Mouse (Mus musculus): ENCODE measurements at regions not wholly inside any gene's neighbourhood (a gene's known extent, or its start where the extent isn't known, plus 50 kb on each side); places are given as distances from the start of the nearest gene placed in this dataset.
"Not testable (repeated sequence)": the region's sequence is repeated elsewhere in the genome, so short reads cannot be mapped to it uniquely, and the experiment has no call there.

DNA sequence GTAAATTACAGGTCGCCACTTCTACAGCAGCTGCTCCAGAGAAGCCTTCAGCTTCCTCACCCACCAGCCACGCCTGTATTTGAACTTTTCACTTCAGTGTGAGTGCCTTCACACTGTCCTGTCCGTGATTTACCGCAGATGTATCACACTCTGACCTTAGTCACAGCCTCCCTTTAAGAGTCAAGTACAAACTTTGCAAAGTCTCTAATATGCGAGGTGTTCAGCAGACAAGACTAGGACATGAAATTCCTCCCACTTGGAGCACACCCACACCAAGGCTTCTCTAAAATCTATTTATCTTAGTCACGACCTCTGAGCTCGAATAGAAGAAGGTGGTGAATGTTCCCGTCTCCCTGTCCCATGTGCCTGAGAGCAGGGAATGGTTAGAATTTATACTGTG lies 456.6 kb upstream of the Smim15 start:
- no peak for ATAC-seq (replicated peaks; ENCODE audit: insufficient number of reproducible peaks, low FRiP score, low TSS enrichment, poor library complexity, severe bottlenecking)

DNA sequence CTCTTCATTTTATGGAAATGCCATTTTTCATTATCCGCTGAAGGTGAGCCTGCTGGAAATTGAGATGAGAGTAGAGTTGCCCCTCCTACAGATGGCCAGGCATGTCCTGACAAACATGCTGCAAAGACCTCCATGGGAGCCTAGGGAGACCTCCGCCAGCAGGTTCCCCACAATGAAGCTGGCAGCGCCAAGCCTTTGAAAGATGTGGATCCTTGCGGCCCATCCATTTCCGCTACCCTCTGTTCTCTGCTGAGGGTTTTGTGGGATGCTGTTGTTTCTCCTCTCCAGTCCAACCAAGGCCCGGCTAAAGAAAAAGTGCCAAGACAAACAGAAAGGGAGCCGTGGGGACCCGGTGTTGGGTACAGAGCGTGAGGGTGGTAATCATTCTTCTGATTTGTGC lies 458.3 kb upstream of the Smim15 start:
- no peak for ATAC-seq (replicated peaks; ENCODE audit: insufficient number of reproducible peaks, low FRiP score, low TSS enrichment, poor library complexity, severe bottlenecking)

DNA sequence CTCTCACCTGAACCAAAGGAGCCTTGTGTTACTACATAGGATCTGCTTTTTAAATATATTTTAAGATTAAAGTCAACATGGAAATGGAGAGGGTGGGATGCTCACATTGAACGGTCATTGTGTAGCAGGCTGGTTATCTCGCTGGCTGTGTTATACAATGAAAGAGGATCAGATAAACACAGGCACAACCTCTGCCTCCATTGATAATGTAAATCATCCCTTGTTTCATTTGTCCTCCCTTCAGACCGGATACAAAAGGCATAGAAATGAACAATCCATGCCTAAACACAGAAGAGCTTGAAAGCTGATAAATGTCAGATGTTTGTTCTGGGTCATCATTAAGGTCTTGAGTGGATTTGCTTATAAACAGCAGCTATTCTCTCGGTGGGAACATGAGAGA lies 458.9 kb upstream of the Smim15 start:
- ATAC-seq (replicated peaks; ENCODE audit: insufficient number of reproducible peaks, low FRiP score, low TSS enrichment, poor library complexity, severe bottlenecking): no peak

DNA sequence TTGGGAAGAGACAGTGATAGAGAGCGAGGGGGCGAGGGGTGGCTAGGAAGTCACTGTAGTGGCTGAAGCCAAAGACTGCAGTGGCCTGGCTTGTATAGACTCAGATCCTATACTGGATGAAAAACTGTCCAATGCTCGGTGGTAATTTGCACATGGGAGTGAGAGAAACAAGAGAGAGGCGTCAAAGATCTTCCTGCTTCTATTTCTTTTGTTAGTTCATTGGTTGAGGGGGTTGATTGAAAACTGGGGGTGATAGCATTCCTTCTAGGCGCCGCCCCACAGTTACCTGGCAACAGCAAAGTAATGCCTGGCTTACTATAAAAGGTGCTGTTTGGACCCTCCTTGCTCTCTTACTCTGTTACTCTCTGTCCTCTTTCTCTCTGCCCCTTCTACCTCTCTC lies 465.3 kb upstream of the Smim15 start:
- ATAC-seq (replicated peaks; ENCODE audit: insufficient number of reproducible peaks, low FRiP score, low TSS enrichment, poor library complexity, severe bottlenecking): no peak

DNA sequence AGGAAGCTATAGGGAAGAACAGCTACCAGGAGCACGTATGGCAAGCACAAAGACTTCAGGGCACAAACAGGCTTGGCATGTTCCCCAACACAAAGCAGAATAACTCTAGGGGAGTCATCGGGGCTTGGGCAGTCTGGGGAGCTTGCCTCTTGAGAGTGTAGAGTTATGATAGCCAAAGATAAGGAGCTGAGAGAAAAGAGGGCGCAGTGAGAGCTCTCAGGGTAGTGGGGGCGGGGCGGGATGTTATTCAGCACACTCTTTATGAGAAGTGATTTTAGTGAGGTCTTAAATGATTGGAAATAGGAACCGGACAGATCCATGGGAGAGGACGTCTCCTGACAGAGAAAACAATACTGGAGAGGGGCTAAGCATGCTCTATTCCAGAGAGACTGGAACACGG lies 466.4 kb upstream of the Smim15 start:
- ATAC-seq (replicated peaks; ENCODE audit: insufficient number of reproducible peaks, low FRiP score, low TSS enrichment, poor library complexity, severe bottlenecking): no peak

DNA sequence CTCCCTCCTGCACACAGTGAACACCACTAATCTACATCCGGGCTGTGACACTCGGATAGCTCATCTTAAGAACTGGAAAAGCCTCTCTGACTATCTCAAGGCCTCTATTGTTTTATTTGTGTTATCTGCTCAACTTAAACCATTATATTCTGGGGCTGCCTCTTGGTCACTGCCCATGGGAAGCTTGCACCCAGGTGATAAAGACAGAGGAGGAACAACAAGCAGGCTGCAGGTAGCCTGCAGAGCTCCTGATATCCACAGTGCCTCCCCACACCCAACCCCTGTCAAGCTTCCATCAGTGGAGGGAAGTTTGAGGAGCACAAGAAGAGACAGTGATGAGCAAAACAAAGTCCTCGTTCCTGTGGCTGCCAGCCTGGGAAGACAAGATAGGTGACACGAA lies 467.0 kb upstream of the Smim15 start:
- ATAC-seq (replicated peaks; ENCODE audit: insufficient number of reproducible peaks, low FRiP score, low TSS enrichment, poor library complexity, severe bottlenecking): no peak

DNA sequence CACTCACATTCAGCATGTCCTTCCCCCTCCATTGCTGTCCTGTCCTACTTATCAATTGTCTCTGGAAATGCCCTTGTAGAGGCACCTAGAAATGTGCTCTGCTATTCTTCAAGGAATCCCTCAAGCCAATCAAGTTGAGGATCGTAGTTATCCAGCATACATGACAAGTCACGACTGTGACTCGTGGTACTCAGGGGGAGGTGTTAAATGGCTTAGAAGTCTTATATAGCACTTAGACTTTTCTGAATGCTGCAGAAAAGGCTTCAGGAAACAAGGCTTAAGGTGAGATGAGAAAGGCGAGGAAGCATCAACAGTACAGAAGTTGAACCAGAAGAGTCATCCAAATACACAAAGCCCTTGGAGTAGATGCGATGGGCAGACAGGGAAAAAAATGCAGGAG lies 467.5 kb upstream of the Smim15 start:
- no peak for ATAC-seq (replicated peaks; ENCODE audit: insufficient number of reproducible peaks, low FRiP score, low TSS enrichment, poor library complexity, severe bottlenecking)

DNA sequence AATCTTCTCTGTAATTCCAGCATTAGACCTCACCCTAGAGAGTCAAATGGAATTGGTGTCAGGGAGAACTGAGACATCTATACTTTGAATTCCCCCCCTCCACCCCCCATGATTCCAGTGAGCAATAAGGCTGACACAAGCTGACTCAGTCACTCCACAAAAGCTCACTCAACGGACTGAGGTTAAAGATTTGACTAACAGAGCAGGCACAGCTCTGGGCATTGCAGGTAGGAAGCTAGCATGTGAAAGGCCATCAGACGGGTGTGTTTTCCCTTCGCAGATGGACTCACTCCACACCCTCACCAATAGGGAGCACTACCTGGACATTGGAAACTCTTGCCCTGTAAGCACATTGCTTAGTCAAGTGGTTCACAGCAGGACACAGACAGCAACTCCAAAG lies 469.2 kb upstream of the Smim15 start:
- no peak for ATAC-seq (replicated peaks; ENCODE audit: insufficient number of reproducible peaks, low FRiP score, low TSS enrichment, poor library complexity, severe bottlenecking)

DNA sequence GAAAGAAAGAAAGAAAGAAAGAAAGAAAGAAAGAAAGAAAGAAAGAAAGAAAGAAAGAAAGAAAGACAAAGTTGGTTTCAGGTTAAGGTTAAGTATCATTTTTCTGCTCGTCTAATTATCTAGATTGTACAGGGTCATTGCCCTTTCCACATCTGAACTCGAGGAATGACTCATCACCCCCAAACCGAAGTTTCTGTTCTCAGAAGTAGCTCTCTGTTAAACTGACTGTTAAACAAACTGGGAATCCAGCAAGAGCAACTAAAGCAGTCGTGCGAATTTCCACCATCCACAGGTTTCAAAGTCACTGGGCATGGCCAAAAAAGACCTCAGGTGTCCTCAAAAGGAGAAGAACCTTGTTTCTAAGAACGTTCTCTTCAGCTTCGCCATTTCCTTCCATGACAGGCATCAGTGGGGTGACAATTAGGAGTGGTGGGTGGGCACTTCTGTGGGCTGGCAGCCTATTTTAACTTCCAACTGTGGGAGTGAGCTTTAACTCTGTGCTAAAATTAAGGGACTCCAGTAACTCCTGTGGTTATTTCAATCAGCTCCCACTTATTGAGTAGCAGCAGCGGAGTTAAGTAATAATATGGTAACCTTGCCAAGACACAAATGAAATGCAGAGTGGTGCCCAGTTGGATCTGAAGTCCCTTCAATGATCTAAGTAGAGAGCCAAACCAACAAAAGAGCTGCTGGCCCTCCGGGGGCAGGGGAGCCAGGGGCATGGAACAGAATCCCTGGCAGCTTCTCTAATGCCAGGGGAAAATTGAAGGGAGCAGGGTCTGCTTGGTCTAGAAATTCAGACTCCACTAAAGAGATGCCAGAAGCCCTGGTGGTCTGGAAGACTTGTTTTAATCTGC lies 470.5 kb upstream of the Smim15 start:
- no peak for ATAC-seq (replicated peaks; ENCODE audit: insufficient number of reproducible peaks, low FRiP score, low TSS enrichment, poor library complexity, severe bottlenecking)

DNA sequence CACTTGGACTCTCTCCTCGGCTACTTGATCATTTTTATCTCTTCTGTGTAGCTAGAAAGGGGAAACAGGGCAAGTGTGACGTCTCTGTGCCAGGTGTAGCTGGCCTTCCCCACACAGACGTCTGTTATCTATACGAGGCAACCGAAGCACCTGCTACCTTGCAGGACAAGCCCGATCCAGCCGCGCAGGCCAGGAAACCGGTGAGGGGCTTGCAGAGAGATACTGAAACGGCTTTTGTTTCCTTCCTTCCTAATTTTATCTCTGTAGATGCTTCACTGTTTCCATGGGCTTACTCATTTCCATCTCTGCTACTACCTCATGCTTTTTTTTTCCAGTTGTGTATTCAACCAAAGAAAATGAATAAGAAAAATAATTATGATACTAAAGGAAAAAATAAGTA lies 472.7 kb upstream of the Smim15 start:
- ATAC-seq (replicated peaks; ENCODE audit: insufficient number of reproducible peaks, low FRiP score, low TSS enrichment, poor library complexity, severe bottlenecking): no peak

DNA sequence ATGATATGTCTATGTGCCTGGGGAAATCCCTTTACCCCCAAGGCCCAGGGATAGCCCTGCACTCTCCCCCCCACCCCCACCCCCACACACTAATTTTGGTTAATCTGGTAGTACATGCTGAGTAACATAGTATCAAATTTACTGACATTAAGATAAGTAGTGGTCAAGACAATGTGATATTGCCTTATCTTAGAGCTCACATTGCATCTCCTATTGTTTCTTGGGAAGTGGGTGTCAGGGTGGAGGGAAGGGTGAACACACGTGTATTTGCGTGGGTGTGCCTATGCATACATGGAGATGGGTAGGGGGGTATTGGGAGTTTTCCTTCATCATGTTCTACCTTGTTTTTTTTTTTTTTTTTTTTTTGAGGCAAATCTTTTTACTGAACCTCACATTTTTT lies 474.8 kb upstream of the Smim15 start:
- ATAC-seq (replicated peaks; ENCODE audit: insufficient number of reproducible peaks, low FRiP score, low TSS enrichment, poor library complexity, severe bottlenecking): no peak

DNA sequence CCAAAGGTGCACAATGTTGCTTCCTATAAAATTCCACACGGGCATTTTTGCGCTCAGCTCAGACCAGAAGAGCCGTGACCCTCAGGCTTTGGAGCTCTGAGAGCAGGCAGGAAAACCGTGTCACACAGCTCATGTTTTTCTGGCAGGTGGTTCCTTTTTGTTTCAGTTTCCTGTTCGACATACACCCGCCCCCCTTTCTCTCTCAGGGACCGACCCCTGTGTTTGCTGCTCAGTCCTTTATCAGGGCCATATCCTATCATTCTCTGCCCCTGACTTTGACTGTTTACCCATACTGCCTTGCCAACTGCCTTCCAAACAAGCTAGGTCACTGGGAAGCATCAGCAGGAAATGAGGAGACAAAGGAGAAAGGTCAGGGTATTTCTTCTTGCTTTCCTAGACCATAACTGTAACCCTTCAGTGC lies 475.5 kb upstream of the Smim15 start:
- no peak for ATAC-seq (replicated peaks; ENCODE audit: insufficient number of reproducible peaks, low FRiP score, low TSS enrichment, poor library complexity, severe bottlenecking)

DNA sequence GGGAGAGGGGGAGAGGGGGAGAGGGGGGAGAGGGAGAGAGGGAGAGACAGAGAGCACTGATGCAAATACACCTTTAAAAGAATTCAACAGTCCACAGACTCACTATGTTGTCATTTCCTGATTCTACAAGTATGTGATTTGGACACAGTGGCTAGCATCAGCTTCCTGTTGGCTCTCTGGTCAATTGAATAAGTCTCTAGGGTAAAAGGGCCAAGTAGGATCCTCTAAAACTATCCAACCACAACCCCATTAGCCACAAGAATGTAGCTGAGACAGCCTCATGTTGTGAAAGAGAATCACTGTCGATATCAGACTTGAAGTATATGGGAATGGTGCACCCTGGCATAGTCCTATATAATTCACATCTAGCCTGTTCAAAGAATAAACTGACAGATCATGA lies 481.8 kb upstream of the Smim15 start:
- no peak for ATAC-seq (replicated peaks; ENCODE audit: insufficient number of reproducible peaks, low FRiP score, low TSS enrichment, poor library complexity, severe bottlenecking)

DNA sequence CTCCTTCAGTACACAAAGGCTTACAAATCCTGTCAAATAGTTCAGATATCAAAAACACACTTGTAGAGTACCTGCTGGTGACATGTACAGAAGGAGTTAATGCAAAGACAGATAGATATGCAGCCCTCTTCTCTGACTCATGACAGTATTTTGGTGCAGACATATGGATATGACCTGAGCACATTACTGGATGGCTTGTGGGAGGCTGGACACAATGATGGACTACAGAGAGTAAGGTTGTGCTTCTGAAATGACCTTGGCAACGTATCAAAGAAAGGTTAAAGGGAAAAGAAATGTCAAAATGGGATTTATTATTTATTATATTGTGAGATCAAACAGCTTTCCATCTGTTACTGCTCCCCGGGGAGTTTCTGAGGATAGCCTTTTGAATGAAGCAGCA lies 482.7 kb upstream of the Smim15 start:
- ATAC-seq (replicated peaks; ENCODE audit: insufficient number of reproducible peaks, low FRiP score, low TSS enrichment, poor library complexity, severe bottlenecking): no peak

DNA sequence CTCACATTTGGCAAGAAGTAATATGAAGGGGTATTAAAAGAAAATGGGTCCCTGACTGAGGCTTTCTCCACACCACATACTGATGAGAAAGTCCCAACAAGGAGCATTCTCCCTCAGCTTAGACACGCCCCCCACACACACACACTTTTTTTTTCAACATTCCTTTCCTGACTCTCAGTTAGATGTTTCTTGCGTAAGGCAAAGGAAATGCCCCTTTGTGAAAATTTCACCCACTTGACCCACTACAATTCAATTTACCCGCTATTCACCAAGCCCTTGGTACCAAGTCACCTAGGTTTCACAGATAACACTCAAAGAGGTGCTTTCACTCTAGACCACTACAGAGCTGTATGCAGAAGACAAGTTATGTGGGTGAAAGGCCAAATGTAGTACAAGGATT lies 488.3 kb upstream of the Smim15 start:
- no peak for ATAC-seq (replicated peaks; ENCODE audit: insufficient number of reproducible peaks, low FRiP score, low TSS enrichment, poor library complexity, severe bottlenecking)

DNA sequence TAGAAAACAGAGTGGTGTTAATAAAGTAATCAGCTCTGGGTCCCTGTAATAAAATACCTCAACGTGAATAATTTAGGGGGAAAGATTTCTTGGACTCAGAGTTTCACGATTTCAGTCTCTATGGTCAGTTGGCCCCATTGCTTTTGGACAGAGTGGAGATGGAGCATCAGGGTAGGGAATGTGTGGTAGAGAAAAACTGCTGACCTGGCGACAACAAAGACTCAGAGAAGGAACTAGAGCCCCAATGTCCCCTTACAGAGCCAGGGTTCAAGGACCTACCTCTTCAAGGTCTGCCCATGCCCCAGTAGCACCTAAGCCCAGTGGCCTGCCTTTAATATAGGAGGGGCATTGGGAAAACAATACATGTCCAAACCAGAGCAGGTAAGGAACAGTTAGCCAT lies 490.2 kb upstream of the Smim15 start:
- no peak; the same call in 1 of the 2 replicates for ATAC-seq (replicated peaks; ENCODE audit: insufficient number of reproducible peaks, low FRiP score, low TSS enrichment, poor library complexity, severe bottlenecking)

DNA sequence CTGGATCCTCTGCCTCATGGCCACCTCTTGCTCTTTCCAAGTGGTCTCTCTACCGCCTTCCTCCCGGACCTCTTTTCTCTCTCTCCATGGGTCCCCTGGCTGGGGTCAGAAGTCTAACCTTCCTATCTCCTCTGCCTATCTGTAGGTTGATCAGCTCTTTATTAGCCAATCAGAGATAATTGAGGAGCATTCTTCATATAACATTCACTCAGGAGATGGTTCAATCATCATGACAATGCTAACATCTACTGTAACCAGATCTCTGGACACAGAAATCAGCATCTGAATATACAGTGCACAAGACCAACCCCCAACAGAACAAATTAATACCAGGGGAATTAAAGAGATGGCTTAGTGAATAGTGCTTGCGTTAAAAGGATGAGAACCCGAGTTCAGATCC lies 492.1 kb upstream of the Smim15 start:
- no peak for ATAC-seq (replicated peaks; ENCODE audit: insufficient number of reproducible peaks, low FRiP score, low TSS enrichment, poor library complexity, severe bottlenecking)

DNA sequence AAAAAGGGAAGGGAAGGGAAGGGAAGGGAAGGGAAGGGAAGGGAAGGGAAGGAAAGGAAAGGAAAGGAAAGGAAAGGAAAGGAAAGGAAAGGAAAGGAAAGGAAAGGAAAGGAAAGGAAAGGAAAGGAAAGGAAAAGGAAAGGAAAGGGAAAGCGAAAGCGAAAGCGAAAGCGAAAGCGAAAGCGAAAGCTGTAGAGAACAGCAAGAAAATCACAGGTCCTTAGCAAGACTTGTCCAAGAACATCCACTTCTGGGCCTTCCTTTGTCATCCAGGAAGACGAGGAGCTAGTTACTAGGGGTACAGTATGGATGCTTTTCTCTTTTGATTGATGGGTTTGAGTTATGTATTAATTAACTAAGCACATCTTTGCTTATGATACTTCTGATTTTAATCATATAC lies 494.3 kb upstream of the Smim15 start:
- not testable (repeated sequence) for ATAC-seq (replicated peaks; ENCODE audit: insufficient number of reproducible peaks, low FRiP score, low TSS enrichment, poor library complexity, severe bottlenecking)

DNA sequence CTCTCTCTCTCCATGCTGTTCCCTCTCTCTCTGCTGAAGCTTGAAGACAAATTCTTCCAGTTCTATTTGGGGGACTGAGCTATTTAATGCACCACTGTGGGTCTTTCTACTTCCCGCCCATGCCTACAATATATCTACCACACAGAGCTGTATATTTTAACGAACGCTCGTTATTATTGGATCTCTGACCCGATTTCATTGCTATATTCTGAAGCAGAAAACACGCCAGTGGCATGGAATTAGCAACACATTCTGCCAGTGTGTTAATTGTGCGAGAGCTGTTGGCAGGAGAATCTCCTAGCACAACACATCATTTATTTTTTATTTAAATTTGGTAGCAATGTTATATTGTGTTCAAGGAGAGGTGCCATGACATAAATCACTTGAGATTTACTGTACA lies 497.2 kb upstream of the Smim15 start:
- ATAC-seq (replicated peaks; ENCODE audit: insufficient number of reproducible peaks, low FRiP score, low TSS enrichment, poor library complexity, severe bottlenecking): no peak

DNA sequence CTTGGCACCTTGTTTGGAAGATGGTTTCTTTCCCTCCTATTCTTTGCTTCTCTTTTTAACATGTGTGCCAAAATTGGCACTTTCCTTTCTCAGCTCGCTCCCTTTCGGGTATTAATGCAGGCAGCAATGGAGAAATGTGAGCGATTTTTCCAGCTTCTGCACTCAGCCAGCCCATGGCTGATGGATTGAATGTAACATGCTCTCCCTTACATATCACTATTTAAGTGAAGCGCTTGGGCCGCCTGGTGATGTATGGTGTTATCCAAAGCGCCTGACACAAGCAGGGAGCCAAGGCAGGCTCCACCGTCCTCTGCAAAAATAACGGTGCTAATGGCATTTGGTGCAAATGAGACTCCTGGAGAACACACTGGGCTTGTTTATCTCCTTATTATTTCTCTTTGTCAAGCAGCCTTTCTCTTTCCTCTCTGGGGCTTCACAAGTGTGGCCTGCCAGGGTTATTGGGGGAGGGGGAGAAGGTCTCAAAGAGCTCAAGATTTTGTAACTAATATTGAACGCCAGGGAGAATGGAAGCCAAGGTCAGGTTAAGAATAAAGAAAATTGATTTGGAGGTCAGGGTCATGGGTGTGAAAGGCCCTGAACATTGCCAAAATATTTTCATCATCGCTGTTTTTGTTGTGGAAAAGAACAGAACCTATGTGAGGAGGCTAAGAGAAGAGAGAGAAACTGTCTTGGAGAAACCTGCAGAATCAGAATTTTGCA lies 497.9 kb upstream of the Smim15 start:
- ATAC-seq (replicated peaks; ENCODE audit: insufficient number of reproducible peaks, low FRiP score, low TSS enrichment, poor library complexity, severe bottlenecking): no peak

Data from monocyte, adult 5-6 weeks (primary cell).